Mouse (Mus musculus) gastrocnemius, postnatal 10 days (tissue): ENCODE data around the gene Cyp27b1. TPM values are rescaled to one million over a fixed set of nuclear protein-coding genes. Genes with fewer than 3 reads are reported as not detected.
A peak's percentile ranks its signal among the peaks of the same experiment; 100 is the strongest.

Experiments used
- DNase-seq: peaks from one replicate; pipeline ENCODE4 v3.0.0; 2021; ENCODE audit warnings: mixed read lengths
- microRNA-seq, 2 experiments: library from miRNA; unstranded; fragments of <30 nt; microRNA quantifications; one replicate each; pipeline ENCODE4 v1.2.0; 2021
- total RNA-seq, 2 experiments: library from RNA; stranded (reverse); gene quantifications; 2 replicates each; pipeline ENCODE4 v1.2.3; 2021

Cyp27b1 gene
- total RNA-seq, 2 experiments from 2014 or later, result 0.45 to 0.49 TPM

DNA sequence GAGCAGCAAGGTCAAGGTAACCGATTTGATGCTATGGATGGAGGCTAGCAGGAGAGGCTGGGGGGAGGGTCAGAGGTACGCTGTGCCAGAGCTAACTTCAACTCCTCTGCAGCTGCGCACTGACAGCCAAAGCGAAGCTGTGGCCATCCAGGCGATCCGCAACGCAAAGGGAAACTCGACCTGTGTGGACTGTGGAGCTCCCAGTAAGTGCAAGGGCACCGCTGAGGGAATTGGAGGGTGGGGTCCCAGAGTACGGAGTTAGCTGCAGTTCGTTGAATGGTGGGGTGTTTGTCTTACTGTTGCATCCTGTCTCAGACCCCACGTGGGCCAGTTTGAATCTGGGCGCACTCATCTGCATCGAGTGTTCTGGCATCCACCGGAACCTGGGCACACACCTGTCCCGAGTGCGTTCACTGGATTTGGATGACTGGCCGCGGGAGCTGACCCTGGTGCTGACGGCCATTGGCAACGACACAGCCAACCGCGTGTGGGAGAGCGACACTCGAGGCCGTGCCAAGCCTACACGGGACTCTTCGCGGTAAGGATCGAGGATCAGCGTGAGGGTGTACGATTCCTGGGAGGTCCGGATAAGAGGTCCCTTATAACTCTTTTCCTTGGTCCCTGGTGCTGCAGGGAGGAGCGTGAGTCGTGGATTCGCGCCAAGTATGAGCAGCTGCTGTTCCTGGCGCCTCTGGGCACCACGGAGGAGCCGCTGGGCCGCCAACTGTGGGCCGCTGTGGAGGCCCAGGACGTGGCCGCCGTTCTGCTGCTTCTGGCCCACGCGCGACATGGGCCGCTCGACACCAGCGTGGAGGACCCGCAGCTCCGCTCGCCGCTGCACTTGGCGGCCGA lies 42.7 kb downstream of the Cyp27b1 start:
- DNase-seq, result peak; percentile 68

DNA sequence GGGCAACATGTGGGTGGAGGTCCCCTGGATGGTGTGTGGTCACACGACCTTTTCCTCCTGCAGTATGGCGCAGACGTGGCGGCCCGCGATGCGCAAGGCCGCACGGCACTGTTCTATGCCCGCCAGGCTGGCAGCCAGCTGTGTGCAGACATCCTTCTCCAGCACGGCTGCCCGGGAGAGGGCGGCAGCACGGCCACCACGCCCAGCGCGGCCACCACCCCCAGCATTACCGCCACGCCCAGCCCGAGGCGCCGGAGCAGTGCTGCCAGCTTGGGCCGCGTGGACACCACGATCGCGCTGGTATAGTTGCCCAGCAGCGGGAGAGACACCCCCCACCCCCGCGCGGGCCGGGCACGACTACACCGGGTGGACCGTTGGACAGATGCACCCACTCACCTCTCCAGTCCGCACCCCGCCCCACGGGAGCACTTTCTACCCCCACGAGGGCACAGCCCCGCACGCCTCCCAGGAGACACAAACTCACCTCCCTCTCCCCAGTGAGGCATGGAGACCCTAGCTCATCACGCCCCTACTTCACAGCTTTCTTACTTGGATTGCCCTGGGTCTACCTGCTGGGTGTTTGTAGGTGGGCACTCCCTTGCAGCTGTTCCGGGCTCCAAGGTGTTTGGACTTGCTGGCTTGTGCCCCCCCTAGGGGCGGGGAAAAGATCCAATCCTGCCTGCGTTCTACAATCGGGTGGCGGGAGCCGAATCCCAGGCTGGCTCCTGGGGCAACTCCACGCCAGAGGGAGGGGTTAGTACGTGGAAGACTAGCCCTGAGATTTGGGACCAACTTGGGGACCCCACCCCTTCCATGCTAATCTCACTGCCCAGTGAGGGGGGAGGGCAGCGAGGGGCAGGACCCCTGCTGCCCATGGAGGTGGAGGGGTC lies 43.7 kb downstream of the Cyp27b1 start:
- peak; percentile 53 for DNase-seq

DNA sequence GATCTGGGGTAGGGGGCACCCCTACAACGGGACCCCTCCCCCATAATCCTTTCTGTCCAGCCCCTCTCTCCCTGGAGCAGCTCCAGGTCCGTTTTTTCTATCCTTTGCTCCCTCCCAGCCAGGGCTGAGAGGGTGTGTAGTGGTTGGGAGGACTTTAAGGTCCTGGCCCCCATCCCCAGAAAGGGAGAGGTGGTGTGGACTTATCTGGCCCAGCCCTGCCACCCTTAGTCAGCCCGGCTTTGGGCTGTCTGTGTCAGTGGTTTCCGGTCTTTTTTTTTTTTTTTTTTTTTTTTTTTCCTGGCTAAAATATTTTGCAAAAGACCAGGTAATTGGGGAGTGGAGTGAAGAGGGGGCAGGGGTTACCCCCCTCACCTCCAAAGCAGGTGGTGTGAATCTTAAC lies 44.7 kb downstream of the Cyp27b1 start:
- no peak for DNase-seq

DNA sequence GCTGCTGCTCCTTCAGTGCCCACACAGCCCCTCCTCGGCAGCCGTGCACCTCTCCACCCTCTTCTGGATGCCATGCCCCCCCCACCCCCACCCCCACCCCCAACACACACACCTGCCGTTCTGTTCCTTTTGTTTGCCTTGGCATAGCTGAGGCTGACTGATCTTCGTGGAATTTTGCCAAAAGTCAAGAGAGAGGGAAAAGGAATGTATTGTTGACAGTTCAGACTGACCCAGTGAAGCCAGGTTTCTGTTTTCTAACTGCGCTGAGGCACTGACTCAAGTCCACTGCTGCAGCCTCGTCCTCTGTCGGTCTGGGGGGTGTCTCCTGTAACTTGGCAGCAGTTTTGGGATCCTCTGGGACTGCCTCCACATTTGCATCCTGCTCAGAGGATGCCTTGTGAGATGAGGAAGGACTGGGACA lies 46.3 kb downstream of the Cyp27b1 start:
- DNase-seq, result no peak

DNA sequence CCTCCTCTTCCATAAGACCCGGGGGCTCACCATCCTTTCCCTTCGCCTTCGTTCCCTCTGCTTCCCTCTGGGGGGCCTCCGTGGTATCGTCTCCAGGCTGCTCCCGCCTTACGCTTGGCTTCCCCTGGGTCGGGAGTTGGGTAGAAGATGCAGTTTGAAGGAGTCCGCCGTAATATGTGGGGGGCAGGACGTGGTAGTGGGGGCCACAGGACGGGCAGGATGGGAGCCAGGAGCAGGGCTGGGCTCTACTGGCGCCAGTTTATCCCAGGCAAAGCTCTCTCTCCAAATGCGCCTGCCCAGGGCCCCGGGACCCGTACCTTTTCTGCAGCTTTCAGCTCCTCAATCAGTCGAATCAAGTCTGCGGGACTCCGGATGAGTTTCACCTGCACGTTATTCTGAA lies 50.5 kb downstream of the Cyp27b1 start:
- DNase-seq, result no peak

DNA sequence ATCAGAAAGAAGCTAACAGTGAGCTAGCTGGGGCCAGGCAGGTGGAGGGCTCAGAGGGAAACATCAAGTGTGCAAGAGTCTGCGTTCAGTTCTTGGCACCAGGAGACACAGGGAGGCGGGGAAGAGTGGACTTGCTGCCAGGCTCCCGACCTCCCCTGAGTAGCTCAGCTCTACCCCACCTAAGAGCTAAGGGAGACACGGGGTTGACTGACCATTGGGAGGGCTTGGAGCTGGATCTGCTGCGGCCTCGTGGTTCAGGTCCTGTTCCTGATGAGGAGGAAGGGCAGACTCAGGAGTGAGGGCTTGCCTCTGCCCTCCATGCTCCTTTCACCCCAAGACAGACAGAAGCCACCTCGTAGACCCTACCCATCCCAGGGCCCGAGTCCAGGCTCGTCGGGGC lies 51.1 kb downstream of the Cyp27b1 start:
- DNase-seq, result no peak

DNA sequence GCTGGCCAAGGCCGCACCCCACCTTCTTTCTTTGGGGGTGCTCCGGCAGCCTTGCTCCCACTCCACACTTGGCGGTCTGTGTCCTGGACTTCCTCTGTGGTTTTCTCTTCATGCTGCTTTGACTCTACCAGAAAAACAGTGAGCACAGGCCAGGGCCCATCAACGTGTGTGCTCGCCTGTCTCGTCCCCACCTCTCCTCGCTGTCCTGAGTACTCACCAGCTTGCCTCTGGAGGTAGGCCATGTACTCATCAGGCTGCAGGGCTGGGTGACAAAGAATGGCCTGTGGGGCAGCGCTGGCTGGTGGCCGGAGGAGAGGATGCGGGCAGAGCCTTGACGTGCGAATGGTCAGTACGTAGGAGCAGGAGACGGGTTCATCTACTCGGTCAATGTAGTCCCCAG lies 51.8 kb downstream of the Cyp27b1 start:
- no peak for DNase-seq

DNA sequence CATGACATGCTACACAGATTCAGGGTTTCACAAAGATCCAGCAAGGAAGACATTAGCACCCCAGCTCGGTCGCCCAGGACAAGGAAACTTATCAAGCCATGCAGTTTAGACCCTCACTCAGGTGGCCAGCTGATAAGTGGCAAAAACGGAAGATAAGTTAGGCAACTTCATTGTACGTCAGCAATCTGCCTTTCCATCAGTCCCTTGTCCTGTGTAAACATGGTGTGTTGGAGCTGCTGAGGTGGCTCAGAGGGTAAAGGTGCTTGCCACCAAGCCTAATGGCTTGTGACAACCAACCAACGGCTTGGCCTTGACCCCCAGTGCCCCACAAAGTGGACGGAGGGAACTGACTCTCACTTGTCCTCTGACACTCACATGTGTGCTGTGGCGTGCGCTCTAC lies 52.4 kb downstream of the Cyp27b1 start:
- no peak for DNase-seq

DNA sequence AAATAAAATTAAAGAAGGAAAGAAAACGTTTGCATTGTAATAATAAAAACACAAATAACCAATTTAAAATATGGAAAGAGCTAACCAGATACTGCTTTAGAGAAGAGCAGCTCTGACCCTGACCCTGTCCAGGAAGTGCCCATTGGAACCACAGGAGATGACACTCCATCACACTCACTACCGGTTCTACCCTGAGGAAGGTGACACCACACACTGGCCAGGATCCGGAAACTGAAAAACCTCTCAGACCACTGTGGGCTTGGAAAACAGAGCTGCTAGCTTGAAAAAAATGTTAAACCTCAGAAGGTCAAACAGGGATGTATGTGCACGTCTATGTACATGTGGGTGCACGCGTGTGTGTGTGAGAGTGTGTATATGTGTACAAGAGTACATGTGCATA lies 53.1 kb downstream of the Cyp27b1 start:
- DNase-seq, result no peak

Small RNAs within 50 kb of the gene (microRNA-seq; reads per million reads assigned to microRNA genes)
- 0 to 0.25 reads per million in 2 experiments for gene Mir546

Other genes starting within 250 kb of the Cyp27b1 start
- 1 to 10 TPM; 2.9 to 4.2 TPM for gene Atp23, start 146.9 kb upstream of the Cyp27b1 start, total RNA-seq
- gene Ctdsp2, start 69.5 kb upstream of the Cyp27b1 start, total RNA-seq, result 100 to 1,000 TPM; 135 to 155 TPM
- gene Avil, start 47.5 kb upstream of the Cyp27b1 start, total RNA-seq, result under 1 TPM; 0.33 to 0.95 TPM
- 10 to 100 TPM; 23.5 to 29.5 TPM for gene Tsfm, start 17.4 kb upstream of the Cyp27b1 start, total RNA-seq
- gene Mettl1, start 6.8 kb upstream of the Cyp27b1 start, total RNA-seq, result 10 to 100 TPM; 14.7 to 18.9 TPM
- gene Eef1akmt3, start 6.7 kb upstream of the Cyp27b1 start, total RNA-seq, result under 1 TPM; 0.21 to 0.84 TPM
- gene March9, start 11.9 kb downstream of the Cyp27b1 start, total RNA-seq, result 1 to 10 TPM; 1.1 to 2.0 TPM
- 100 to 1,000 TPM; 122 to 147 TPM for gene Cdk4, start 15.3 kb downstream of the Cyp27b1 start, total RNA-seq
- 10 to 100 TPM; 29.7 to 32.0 TPM for gene Tspan31, start 22.0 kb downstream of the Cyp27b1 start, total RNA-seq
- 1 to 10 TPM; 2.7 to 3.4 TPM for gene Agap2, start 27.0 kb downstream of the Cyp27b1 start, total RNA-seq
- gene Os9, start 72.9 kb downstream of the Cyp27b1 start, total RNA-seq, result 10 to 100 TPM; 29.4 to 33.9 TPM
- gene B4galnt1, start 117.0 kb downstream of the Cyp27b1 start, total RNA-seq, result 1 to 10 TPM; 1.6 to 3.3 TPM
- 1 to 10 TPM; 3.0 to 6.1 TPM for gene Slc26a10, start 132.4 kb downstream of the Cyp27b1 start, total RNA-seq
- gene Arhgef25, start 141.8 kb downstream of the Cyp27b1 start, total RNA-seq, result 10 to 100 TPM; 16.2 to 26.2 TPM
- gene Dtx3, start 147.5 kb downstream of the Cyp27b1 start, total RNA-seq, result 10 to 100 TPM; 28.8 to 37.6 TPM
- gene Pip4k2c, start 163.3 kb downstream of the Cyp27b1 start, total RNA-seq, result 1 to 10 TPM; 8.5 to 9.6 TPM
- gene Kif5a, start 215.1 kb downstream of the Cyp27b1 start, total RNA-seq, result 1 to 10 TPM; 1.1 to 1.6 TPM
- gene Dctn2, start 218.1 kb downstream of the Cyp27b1 start, total RNA-seq, result 100 to 1,000 TPM; 117 to 120 TPM
- gene Mbd6, start 240.8 kb downstream of the Cyp27b1 start, total RNA-seq, result 10 to 100 TPM; 18.7 to 28.9 TPM